Mouse (Mus musculus) MEL (cell line): ENCODE measurements at regions not wholly inside any gene's neighbourhood (a gene's known extent, or its start where the extent isn't known, plus 50 kb on each side); places are given as distances from the start of the nearest gene placed in this dataset.

Experiments used
- CHD1 ChIP-seq: IDR thresholded peaks from 2 replicates; pipeline ENCODE4 v1.6.1; 2012; ENCODE audit warnings: low read depth, mild to moderate bottlenecking, inconsistent platforms, low read length, improper control_type of control experiment
- CTCF ChIP-seq, 3 experiments: IDR thresholded peaks in 2 of 3; conservative IDR thresholded peaks in 1 of 3; 2 replicates each; pipeline ENCODE4 v1.5.1; 2011 to 2012; ENCODE audit warnings: low read length in 3 of 3, low read depth in 2 of 3, mild to moderate bottlenecking in 2 of 3, improper control_type of control experiment in 1 of 3, inconsistent platforms in 1 of 3, mixed read lengths in 1 of 3, moderate library complexity in 1 of 3; ENCODE audit not compliant: control insufficient read depth in 1 of 3, insufficient read depth in 1 of 3, poor library complexity in 1 of 3, severe bottlenecking in 1 of 3
- HCFC1 ChIP-seq: IDR thresholded peaks from 2 replicates; pipeline ENCODE4 v1.6.1; 2012; ENCODE audit warnings: low read depth, mild to moderate bottlenecking, inconsistent platforms, low read length, improper control_type of control experiment, moderate library complexity
- JUND ChIP-seq: IDR thresholded peaks from 2 replicates; pipeline ENCODE4 v1.6.1; 2011; ENCODE audit warnings: low read depth, mild to moderate bottlenecking, improper control_type of control experiment, low read length
- MAFK ChIP-seq: IDR thresholded peaks from 2 replicates; pipeline ENCODE4 v1.6.1; 2011; ENCODE audit warnings: low read depth, mild to moderate bottlenecking, low read length, improper control_type of control experiment, borderline replicate concordance
- MAX ChIP-seq: IDR thresholded peaks from 2 replicates; pipeline ENCODE4 v1.6.1; 2011; ENCODE audit warnings: low read length, improper control_type of control experiment
- MEF2A ChIP-seq: IDR thresholded peaks from 2 replicates; pipeline ENCODE4 v1.6.1; 2014; ENCODE audit warnings: low read depth, mild to moderate bottlenecking, inconsistent platforms, low read length, improper control_type of control experiment; ENCODE audit not compliant: poor library complexity, insufficient replicate concordance, severe bottlenecking; ENCODE audit errors: extremely low read depth
- MYC ChIP-seq: IDR thresholded peaks from 2 replicates; pipeline ENCODE4 v1.6.1; 2011; ENCODE audit warnings: low read depth, mild to moderate bottlenecking, low read length, improper control_type of control experiment, moderate library complexity
- NELFE ChIP-seq: IDR thresholded peaks from 2 replicates; pipeline ENCODE4 v1.6.1; 2011; ENCODE audit warnings: low read depth, low read length, improper control_type of control experiment
- TBP ChIP-seq: IDR thresholded peaks from 2 replicates; pipeline ENCODE4 v1.8.0; 2011; ENCODE audit warnings: low read depth, low read length, improper control_type of control experiment
- UBTF ChIP-seq: IDR thresholded peaks from 2 replicates; pipeline ENCODE4 v1.6.1; 2012; ENCODE audit warnings: low read depth, mild to moderate bottlenecking, inconsistent platforms, low read length, improper control_type of control experiment, moderate library complexity, borderline replicate concordance; ENCODE audit not compliant: insufficient read depth
- USF2 ChIP-seq, 2 experiments: IDR thresholded peaks; 2 replicates each; pipeline ENCODE4 v1.6.1; 2011 to 2012; ENCODE audit warnings: improper control_type of control experiment in 2 of 2, low read length in 2 of 2, borderline replicate concordance in 1 of 2, inconsistent platforms in 1 of 2, low read depth in 1 of 2, mild to moderate bottlenecking in 1 of 2; ENCODE audit not compliant: insufficient read depth in 1 of 2

DNA sequence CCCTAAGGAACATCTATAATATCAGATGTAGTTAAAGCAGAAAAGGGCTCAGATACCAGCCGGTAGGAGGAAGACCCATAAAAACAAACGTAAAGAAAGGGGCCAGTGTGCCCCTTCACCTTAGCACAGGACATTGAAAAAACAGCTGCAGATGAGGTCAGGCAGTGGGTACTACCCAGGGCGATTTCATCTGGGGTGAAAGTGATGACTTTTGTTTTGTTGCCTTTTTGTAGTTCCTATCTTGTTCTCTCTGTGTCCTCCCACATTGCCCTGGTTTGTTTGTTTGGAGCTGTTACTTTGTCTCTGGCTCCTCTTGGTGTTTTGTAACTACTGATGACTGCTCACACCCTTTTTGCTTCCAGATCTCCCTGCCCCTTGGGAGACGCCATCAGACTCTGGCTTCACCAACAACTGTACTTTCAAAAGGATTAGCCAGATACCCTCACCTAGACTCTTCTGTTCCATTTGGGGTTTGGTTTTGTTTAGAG lies 383.4 kb downstream of the Atp6ap1l start:
- TF ChIP-seq CHD1 (no peak), UBTF (no peak), MYC (no peak), CTCF (IDR thresholded peaks at IDR 0.05 in 2 of 3, conservative IDR thresholded peaks at IDR 0.05 in 1 of 3; ENCODE audit: control insufficient read depth in 1 of 3, insufficient read depth in 1 of 3, low read depth in 2 of 3, low read length in 3 of 3, poor library complexity in 1 of 3, severe bottlenecking in 1 of 3) (no peak), MAX (no peak), JUND (no peak), NELFE (no peak), HCFC1 (no peak), TBP (no peak), USF2 (IDR thresholded peaks at IDR 0.05; ENCODE audit: borderline replicate concordance in 1 of 2, insufficient read depth in 1 of 2, low read depth in 1 of 2, low read length in 2 of 2) (no peak), MAFK (no peak), MEF2A (no peak)
